Mouse (Mus musculus) cortical plate, adult 2 months (tissue): ENCODE measurements around the gene Ccdc149.

Experiments
- CTCF ChIP-seq: fragments of 200-500 bp; IDR thresholded peaks from 2 replicates; pipeline ENCODE4 v1.5.1; 2011; ENCODE audit warnings: mild to moderate bottlenecking, control low read depth, low read length; ENCODE audit not compliant: insufficient read depth; ENCODE audit errors: extremely low read depth
- POLR2A ChIP-seq: fragments of 200-500 bp; IDR thresholded peaks from 2 replicates; pipeline ENCODE4 v1.6.1; 2011; ENCODE audit warnings: mild to moderate bottlenecking, low read length, control low read depth; ENCODE audit not compliant: insufficient read depth; ENCODE audit errors: extremely low read depth

- TF ChIP-seq CTCF (no peak), POLR2A (no peak)
These were observed 135.7 kb downstream of the Ccdc149 start for GRCm38 (mm10) chr5:52335590-52335989.
